Mouse (Mus musculus) frontal cortex, postnatal 14 days (tissue): Measurements from ENCODE around the gene Ppp3ca.

Experiments used
- DNase-seq, 2 experiments: peaks; one replicate each; pipeline ENCODE4 v3.0.0; 2022; ENCODE audit warnings: low spot score in 2 of 2

The Ppp3ca gene

DNA sequence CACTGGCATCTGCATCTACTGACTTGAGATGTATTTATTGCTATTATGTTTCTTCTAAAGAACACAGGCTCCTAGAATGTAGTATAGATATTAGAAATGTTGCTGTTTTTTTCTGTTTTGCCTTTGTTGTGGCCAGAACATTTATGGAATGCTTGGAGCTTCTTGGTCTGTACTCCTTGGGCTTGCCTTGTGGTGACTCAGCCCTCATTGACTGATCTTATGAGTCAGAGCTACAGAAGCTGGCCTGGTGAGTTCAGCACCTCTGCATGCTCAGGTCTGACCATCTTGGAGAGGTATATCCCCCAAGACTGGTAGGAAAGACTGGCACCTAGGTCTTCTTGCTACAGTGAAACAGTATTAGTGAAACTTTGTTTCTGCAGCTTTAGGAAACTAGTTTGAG is 52.6 kb downstream of the Ppp3ca start:
- DNase-seq: no peak

GRCm38 (mm10) chr3:136725311-136726156 is 55.6 kb downstream of the Ppp3ca start:
- DNase-seq: peak; percentile 28 to 35

- no peak for DNase-seq
Measured at GRCm38 (mm10) chr3:136727877-136728276, 58.0 kb downstream of the Ppp3ca start.

DNA sequence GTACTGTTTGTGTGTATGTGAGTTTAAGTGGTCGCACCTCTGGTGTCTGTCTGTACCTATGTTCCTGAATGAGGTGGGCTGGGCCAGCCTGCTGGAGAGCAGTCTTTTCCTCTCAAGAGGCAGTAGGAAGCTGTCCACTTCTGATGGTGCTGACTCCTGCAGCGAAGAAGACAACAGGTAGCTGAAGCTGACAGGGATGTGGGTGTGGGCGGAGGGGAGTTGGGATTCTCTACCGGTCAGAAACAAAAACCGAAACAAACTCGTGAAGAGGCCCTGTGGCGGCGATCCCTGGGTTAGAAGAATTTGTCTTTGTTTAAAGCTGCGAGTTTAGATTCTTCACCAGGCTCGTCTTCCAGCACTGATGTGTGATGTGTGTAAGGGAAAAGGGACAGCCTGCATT is 60.1 kb downstream of the Ppp3ca start:
- DNase-seq: no peak

DNA sequence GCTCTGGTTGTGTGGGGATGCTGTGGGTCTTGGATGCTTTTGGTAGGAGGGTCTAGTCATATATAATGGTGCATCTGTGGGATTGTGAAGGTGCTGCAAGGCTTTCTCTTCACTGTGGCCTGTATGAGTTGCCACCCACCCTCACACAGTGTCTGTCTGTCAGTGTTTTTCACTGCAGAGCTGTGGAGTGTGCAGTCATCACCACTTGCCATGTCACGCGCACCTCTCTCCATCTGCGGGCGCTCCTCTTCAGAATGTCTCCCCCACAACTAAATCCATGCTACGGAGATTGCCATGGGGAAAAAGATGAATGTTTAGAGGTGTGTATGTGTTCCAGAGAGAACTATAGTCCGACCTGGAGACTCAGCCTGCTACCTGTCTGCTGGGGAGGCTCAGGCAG is 61.7 kb downstream of the Ppp3ca start:
- no peak for DNase-seq

DNA sequence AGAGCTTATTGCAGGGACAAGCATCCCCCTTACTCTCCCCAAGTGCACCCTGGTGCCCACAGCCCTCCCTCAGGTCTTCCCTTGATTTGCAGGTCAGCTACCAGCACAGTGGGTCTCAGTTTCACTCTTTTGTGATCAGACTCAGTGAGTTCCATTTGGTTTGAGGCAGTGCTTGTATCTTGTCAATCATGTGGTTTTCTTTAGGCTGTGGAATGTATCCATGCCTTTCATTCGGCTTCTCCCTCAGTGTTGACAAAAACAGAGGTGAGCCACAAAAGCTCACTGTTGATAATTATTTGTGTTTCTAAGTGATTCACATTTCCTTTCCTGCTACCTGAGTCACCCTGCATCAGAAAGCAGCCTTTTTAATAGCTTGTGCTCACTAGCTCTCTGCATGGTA is 66.1 kb downstream of the Ppp3ca start:
- no peak for DNase-seq

GRCm38 (mm10) chr3:136736773-136737298 is 66.9 kb downstream of the Ppp3ca start:
- no peak for DNase-seq

DNA sequence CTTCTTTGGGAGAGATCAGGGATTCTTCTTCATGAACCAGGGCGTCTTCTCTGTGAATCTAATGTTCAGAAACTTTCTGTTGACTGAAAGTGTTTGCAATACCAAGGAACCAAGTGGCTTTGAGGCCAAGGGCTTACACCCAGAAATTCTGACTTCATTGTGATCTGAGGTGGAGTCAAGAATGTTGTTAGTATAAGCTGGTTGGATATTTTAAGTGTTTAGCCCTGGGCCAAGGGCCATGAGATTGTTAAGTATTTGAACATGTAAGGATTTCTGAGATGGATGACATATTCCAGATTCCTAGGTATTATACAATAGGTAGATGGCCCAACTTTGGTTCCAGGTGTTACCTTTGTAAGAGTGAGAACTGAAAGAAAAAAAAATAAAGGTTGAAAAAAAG is 68.5 kb downstream of the Ppp3ca start:
- DNase-seq: no peak

GRCm38 (mm10) chr3:136738914-136739313 is 69.0 kb downstream of the Ppp3ca start:
- no peak for DNase-seq

DNA sequence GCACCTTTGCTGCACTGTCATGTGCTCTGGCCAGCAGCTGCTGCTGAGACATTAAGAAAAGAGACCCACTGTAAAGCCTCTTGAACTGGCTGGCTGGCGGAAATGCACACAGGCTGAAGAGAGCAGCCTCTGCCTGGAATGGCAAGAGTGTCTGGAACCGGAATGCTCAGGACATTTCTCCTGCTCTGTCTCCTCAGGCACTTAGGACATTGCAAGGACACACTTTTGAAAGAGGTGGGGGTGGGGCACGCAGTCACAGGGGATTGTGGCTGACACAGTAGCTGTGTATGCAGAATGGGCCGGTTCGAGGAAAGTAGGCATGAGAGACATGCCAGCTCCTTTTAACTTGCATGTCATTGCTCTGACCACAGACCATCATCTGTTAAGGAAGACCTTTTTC is 71.7 kb downstream of the Ppp3ca start:
- no peak for DNase-seq

DNA sequence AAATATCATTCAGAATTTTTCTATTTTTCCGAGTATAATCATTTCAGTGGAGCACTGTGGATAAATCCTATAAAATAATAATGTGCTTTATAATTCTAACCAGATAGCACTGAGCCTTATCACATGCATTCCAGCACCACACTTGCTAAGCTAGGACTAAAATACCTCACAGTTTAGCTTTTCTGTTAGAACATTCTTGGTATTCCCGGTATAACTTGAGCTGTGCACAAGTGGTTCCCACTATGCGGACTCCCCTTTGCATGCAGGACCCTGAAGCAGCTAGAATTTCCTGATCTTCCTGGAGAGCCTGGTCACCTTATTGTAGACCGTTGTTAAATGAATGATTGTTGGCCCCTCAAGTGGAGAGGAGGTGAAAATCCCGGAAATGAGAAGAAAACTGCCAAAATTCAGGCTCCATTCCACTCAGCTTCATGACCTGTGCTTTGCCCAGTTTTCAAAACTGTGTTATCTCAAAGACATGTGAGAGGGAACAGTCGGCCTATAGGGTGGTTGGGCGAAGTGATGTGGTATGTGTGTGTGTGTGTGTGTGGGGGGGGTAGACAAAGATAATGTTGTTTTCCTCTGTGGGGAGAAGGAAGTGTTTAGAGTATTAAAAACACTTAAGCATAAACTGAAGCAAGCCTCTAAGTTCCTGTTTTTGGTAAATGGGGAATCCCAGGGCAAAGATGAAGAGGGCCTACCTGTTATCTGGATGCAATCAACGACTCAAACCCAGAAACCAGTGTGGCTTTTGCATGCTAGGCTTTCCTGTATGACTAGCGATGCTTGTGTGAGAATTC is 72.5 kb downstream of the Ppp3ca start:
- DNase-seq: no peak

DNA sequence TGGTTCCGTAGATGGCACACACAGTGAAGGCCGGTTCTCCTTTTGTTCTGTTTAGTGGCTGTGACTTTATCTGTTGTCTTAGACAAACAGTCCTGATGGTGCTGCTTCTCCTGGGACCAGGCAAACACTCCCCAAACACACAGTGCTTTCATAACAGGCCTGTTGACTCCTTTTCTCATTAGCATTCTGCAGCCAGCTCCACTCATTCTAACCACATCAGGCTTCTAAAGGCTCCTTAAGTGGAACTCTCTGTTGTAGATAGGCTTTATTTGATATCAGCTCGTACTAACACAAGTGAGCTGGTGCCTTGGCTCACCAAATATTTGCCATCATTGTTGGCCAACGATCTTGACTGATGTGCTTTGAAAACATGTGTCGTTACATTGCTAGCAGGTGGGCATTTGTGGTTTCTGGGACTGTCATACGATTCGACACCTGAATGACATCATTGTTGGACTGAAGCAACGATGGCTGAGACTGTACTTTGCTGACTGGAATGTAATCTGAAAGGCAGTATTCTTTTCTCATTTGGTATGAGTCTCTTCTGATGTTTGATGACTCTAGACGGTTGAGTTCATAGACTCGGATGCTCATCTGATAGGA is 74.5 kb downstream of the Ppp3ca start:
- no peak for DNase-seq

DNA sequence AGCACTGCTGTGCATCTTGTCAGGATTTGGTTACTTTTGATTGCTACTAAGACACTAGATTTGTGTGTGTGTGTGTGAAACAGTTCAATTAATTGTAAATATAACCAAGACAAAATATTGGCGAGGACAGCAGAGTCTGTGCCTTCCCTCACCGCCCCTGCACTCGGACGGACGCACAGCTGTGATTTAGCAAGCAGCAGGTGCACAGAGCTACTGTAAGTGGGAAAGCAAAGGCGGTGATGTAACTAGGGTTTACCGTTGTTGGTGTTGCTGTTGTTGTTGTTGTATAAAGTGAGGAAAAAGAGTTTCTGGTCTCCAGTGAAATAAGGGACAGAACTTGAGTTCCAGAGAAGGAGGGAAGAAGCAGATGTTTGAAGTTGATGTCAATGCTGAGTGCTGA is 75.5 kb downstream of the Ppp3ca start:
- DNase-seq: no peak

DNA sequence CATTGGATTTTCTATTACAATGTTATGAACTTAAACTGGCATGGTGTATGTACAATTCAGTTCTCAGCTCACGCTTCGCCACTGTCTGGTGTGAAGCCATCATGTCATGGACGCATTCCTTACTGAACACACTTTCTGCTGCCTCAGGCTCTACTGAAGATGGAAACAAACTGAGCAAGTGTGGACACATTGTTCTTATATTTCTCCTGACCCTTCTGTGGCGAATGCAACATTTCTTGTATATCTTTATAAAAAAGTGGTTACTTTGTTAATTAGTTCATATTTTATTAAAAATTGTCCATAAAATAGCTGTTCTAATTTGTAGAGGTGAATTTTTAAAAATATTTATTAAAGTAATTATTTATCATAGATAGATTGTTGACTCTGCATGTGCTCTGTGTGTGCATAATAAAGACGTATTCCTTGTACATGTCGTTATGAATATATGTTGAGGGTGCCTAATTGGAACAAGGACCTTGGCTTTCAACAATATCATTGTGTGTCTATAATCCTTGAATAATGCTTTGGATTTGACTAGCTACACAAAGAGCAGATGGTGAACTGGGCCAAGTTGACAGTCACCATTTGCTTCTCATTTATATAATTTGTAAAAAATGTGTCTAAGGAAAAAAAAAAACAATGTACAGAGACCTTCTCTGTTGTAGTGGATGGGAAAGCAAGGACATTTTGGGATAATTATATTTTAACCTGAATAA is 79.0 kb downstream of the Ppp3ca start:
- no peak for DNase-seq

- no peak for DNase-seq
Measured at GRCm38 (mm10) chr3:136749477-136749797, 79.5 kb downstream of the Ppp3ca start.

DNA sequence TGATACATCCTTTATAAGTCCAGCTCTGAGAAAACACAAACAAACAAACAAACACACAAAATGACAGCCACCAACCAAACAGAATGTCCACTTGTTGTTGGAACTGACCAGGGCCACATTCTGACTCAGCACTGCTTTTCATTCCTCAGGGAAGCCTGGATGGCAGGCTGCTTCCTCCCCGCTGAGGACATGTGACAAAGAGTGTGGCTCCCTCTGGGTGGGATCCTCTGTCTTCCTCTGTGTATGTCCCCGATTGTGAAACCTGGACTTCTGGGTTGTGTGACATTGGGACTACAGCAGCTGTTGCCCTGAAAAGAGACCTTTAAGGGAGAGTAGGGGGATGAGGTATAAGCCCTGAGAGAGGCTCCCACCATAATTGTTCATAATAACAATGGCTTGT is 80.0 kb downstream of the Ppp3ca start:
- DNase-seq: no peak

- no peak for DNase-seq
Measured at GRCm38 (mm10) chr3:136752126-136752716, 82.3 kb downstream of the Ppp3ca start.

DNA sequence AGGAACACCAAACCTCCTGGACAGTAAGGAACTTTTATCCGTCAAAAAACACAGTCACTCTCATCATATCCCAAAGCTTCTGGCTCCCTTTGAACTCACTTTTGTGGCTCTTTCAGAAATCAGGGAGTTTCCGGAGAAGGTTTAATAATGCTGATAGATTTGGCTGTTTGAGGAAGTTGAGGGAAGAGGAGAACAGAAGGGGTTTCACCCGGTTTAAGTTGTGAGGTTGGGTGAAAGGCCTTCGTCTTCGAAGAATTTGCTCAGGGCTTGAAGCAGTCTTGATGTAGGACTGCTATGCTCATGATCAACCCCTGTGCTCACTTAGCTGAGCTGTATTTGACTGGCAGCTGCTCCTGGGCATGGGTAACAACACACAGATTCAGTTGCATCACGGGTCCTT is 86.2 kb downstream of the Ppp3ca start:
- no peak for DNase-seq

DNA sequence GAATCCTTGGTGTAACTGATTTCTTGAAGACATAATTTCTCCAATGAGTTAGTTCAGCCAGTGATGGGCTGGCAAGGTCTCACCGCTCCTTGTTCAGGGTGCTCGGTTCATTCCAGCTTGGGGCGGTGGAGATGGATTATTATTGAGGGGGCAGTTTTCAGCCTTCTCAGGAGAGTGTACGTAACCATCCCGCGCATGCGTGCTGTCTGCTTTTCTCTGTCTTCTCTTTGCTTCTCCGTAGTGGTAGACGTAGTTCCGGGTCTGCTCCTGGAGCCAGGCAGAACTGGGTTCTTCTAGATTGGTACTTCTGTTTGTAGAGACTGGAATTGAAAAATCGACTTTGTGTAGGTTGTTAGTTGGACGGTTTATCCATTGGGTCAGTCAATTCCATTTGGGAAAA is 89.5 kb downstream of the Ppp3ca start:
- no peak for DNase-seq

DNA sequence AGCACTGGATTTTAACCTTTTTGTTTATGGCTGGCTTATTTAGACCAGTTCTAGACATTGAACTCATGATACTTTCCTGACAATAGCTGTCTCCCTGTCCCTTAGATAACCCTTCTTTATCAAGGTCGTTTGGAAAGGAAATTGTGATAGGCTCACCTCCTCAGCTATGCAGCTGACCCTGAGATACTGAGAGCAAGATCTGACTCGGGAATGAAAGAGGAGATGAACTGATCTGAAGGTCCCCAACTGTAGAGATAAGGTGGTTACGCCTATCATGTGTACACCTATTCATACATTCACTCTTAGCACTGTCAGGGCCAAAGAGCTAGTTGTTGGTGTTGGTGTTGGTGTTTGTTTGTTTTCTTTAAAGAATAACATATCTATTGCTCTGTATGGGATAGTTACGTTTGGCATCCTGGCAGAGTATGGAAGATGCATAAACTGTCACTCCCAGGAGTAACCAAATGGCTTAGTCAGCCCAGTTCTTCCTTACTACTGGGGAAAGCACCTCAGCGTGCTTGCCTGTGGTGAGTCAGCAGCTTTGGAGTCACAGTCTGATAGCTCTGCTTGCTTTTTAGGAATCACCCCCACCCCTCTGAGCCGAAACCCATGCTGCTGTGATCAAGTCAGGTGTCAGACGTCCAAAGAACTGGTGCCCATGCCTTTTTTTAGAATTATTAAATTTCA is 91.5 kb downstream of the Ppp3ca start:
- no peak for DNase-seq

DNA sequence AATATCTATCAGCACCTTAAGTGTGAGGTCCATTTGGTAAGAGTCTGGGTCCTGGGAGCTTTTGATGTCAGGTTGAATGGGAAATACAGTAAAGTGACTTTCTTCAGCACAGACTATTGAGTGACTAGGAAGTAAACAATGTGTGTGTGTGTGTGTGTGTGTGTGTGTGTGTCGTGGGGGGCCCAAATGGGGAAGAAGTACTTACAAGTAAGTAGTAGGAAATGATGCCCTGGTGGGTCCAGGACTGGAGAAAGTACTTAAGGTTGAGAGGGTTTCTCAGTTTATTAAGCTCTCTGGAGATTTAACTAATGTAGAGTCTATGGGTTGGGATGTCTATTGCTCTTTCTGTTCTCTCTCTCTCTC is 92.0 kb downstream of the Ppp3ca start:
- no peak for DNase-seq
